Comparison of ENCODE assay signal across 8 mouse cellular contexts in genomic region chr3:34642498-34642941, GRCm38 (mm10). TPM values are rescaled to one million over a fixed set of nuclear protein-coding genes. Genes with fewer than 3 reads are reported as not detected.
DNase-seq lines count a peak whose midpoint lies in the region; ATAC-seq and TF ChIP-seq lines count a peak whose summit lies in the region.

No protein-coding gene starts in this region.

- no peak for ATAC-seq in heart, embryonic 13.5 days (ENCODE audit: extremely low read depth, insufficient number of reproducible peaks, low FRiP score, low TSS enrichment)
- peak; percentile 76 for ATAC-seq in hindbrain, embryonic 14.5 days (ENCODE audit: low FRiP score)
- peak; percentile 65 for ATAC-seq in neural tube, embryonic 15.5 days (ENCODE audit: low FRiP score)

- H3K9me3 ChIP-seq in heart, embryonic 13.5 days = no peaks in the 10 kb centered on the region
- H3K9me3 ChIP-seq in hindbrain, embryonic 14.5 days (ENCODE audit: control insufficient read depth, low read length) = no peaks in the 10 kb centered on the region
- H3K9me3 ChIP-seq in neural tube, embryonic 15.5 days (replicated peaks) = no peaks in the 10 kb centered on the region

- H3K4me1 ChIP-seq in heart, embryonic 13.5 days = peaks cover 14% of the 10 kb centered on the region
- no peaks in the 10 kb centered on the region for H3K4me1 ChIP-seq in heart, adult 2 months (ENCODE audit: control insufficient read depth, insufficient read depth, low read length)
- no peaks in the 10 kb centered on the region for H3K4me1 ChIP-seq in cortical plate, adult 2 months (ENCODE audit: control insufficient read depth, insufficient read depth, low read length)
- peaks cover 8% of the 10 kb centered on the region; the same call in 1 of the 2 replicates for H3K4me1 ChIP-seq in hindbrain, embryonic 14.5 days (replicated peaks; ENCODE audit: control insufficient read depth, insufficient read depth, low read length)
- H3K4me1 ChIP-seq in neural tube, embryonic 15.5 days = peaks cover 30% of the 10 kb centered on the region

- TF ChIP-seq EP300 in heart, adult 2 months (IDR thresholded peaks at IDR 0.05; ENCODE audit: insufficient read depth, low read depth, low read length) = no peak

- peak overlapping the region; percentile 44 for H3K4me3 ChIP-seq in heart, embryonic 13.5 days
- no peak overlapping the region for H3K4me3 ChIP-seq in heart, adult 2 months
- peak overlapping the region; percentile 21 for H3K4me3 ChIP-seq in cortical plate, adult 2 months (ENCODE audit: insufficient read depth, low read length)
- H3K4me3 ChIP-seq in hindbrain, embryonic 14.5 days (replicated peaks; ENCODE audit: low read length) = peak overlapping the region; percentile 22
- H3K4me3 ChIP-seq in left cerebral cortex, adult 2 months = peak overlapping the region; percentile 37
- peak overlapping the region; percentile 31 for H3K4me3 ChIP-seq in neural tube, embryonic 15.5 days (replicated peaks)

- under 1% methylated on average over 20 of the region's 20 CpGs for WGBS in heart, embryonic 13.5 days
- WGBS in heart, adult 2 months = 2% methylated on average over 20 of the region's 20 CpGs
- WGBS in hindbrain, embryonic 14.5 days = 2% methylated on average over 20 of the region's 20 CpGs
- 1% methylated on average over 20 of the region's 20 CpGs for WGBS in neural tube, embryonic 15.5 days

- TF ChIP-seq POLR2A in heart, adult 2 months (IDR thresholded peaks at IDR 0.05; ENCODE audit: insufficient read depth, low read depth, low read length) = no peak
- TF ChIP-seq POLR2A in cortical plate, adult 2 months (IDR thresholded peaks at IDR 0.05; ENCODE audit: extremely low read depth, insufficient read depth, low read length) = no peak

- DNase-seq in heart, adult 2 months = no peak
- DNase-seq in hindbrain, embryonic 14.5 days (ENCODE audit: low spot score) = peak; percentile 65
- DNase-seq in left cerebral cortex, adult 2 months (ENCODE audit: extremely low spot score in 1 of 2, low spot score in 2 of 2) = peak; percentile 68 to 81
- no peak for DNase-seq in thymus, postnatal 25 days
- no peak for DNase-seq in urinary bladder, adult 2 months (ENCODE audit: low spot score)

- TF ChIP-seq CTCF in heart, adult 2 months (IDR thresholded peaks at IDR 0.05) = no peak
- TF ChIP-seq CTCF in cortical plate, adult 2 months (IDR thresholded peaks at IDR 0.05; ENCODE audit: extremely low read depth, insufficient read depth, low read length) = no peak
- TF ChIP-seq CTCF in left cerebral cortex, adult 2 months (IDR thresholded peaks at IDR 0.05) = no peak

- peaks cover 100% of the 10 kb centered on the region for H3K27me3 ChIP-seq in heart, embryonic 13.5 days (replicated peaks)
- H3K27me3 ChIP-seq in heart, adult 2 months (ENCODE audit: control insufficient read depth, insufficient read depth, low read length) = peaks cover 23% of the 10 kb centered on the region
- peaks cover 63% of the 10 kb centered on the region for H3K27me3 ChIP-seq in hindbrain, embryonic 14.5 days (ENCODE audit: control insufficient read depth, insufficient read depth, low read length)
- peaks cover 59% of the 10 kb centered on the region for H3K27me3 ChIP-seq in neural tube, embryonic 15.5 days (replicated peaks)

- no peak overlapping the region for H3K9ac ChIP-seq in heart, embryonic 13.5 days
- H3K9ac ChIP-seq in heart, adult 2 months (ENCODE audit: low read depth, low read length) = no peak overlapping the region
- H3K9ac ChIP-seq in hindbrain, embryonic 14.5 days = peak overlapping the region; percentile 24
- no peak overlapping the region for H3K9ac ChIP-seq in neural tube, embryonic 15.5 days (replicated peaks)

- intact Hi-C loops in heart, adult 2 months (cut with DNase I) = loop anchor here (10.0 kb wide), 1 partner anchor 408 kb away; no protein-coding TSS in a partner anchor
- intact Hi-C loops in left cerebral cortex, adult 2 months (cut with DNase I) = loop anchor here (10.0 kb wide), 2 partner anchors 538 to 762 kb away; no protein-coding TSS in a partner anchor

- H3K27ac ChIP-seq in heart, embryonic 13.5 days (replicated peaks) = no peak overlapping the region
- no peak overlapping the region for H3K27ac ChIP-seq in heart, adult 2 months
- peak overlapping the region; percentile 79 for H3K27ac ChIP-seq in cortical plate, adult 2 months (ENCODE audit: insufficient read depth, low read length)
- H3K27ac ChIP-seq in hindbrain, embryonic 14.5 days = peak overlapping the region; percentile 76
- H3K27ac ChIP-seq in left cerebral cortex, adult 2 months = peak overlapping the region; percentile 71
- H3K27ac ChIP-seq in neural tube, embryonic 15.5 days (replicated peaks) = peak overlapping the region; percentile 62

- H3K36me3 ChIP-seq in heart, embryonic 13.5 days = no peaks in the 10 kb centered on the region
- no peaks in the 10 kb centered on the region for H3K36me3 ChIP-seq in heart, adult 2 months (ENCODE audit: control insufficient read depth, insufficient read depth, low read length)
- no peaks in the 10 kb centered on the region for H3K36me3 ChIP-seq in hindbrain, embryonic 14.5 days (replicated peaks; ENCODE audit: control insufficient read depth, insufficient read depth)
- no peaks in the 10 kb centered on the region for H3K36me3 ChIP-seq in neural tube, embryonic 15.5 days

- H3K4me2 ChIP-seq in heart, embryonic 13.5 days = peak overlapping the region; percentile 67
- peak overlapping the region; percentile 47 for H3K4me2 ChIP-seq in hindbrain, embryonic 14.5 days (replicated peaks)
- peak overlapping the region; percentile 51 for H3K4me2 ChIP-seq in neural tube, embryonic 15.5 days

- no peaks in the 10 kb centered on the region for H3K79me2 ChIP-seq in heart, adult 2 months (replicated peaks; ENCODE audit: control insufficient read depth, insufficient read depth, low read length)

RNA-seq across cellular contexts. Expression of gene Sox2, which starts 7.7 kb away (rescaled TPM):
- polyA plus RNA-seq in heart, embryonic 13.5 days (2015; fragmentation: Nextera tagmentation; extraction: Ambion mirVana) = 0.29 and 0.33 TPM in 2 replicates
- total RNA-seq in heart, adult 2 months (2021) = not detected
- polyA plus RNA-seq in heart, adult 2 months (2012; rRNA removed) = 0.66 TPM in 1 of 2 replicates, not detected in the other
- 27.0 and 30.5 TPM in 2 replicates for polyA plus RNA-seq in cortical plate, adult 2 months (2012; rRNA removed)
- polyA plus RNA-seq in hindbrain, embryonic 14.5 days (2014; fragmentation: Nextera tagmentation; extraction: Ambion mirVana) = 18.0 and 19.8 TPM in 2 replicates
- 10 to 100 TPM; 37.8 to 38.2 TPM for total RNA-seq in left cerebral cortex, adult 2 months (2021)
- 11.1 and 13.4 TPM in 2 replicates for polyA plus RNA-seq in neural tube, embryonic 15.5 days (2015; fragmentation: Nextera tagmentation; extraction: Ambion mirVana)
- polyA plus RNA-seq in urinary bladder, adult 2 months (2012; rRNA removed) = 1.4 and 1.9 TPM in 2 replicates

Comparison
In these comparisons a context has a peak if more than half of its experiments do, and no peak if none do; other contexts are left out.
1. H3K27ac ChIP-seq: peak in cortical plate, adult 2 months (single experiment), hindbrain, embryonic 14.5 days (single experiment), left cerebral cortex, adult 2 months (single experiment) and neural tube, embryonic 15.5 days (single experiment); none in heart, embryonic 13.5 days (single experiment) and heart, adult 2 months (single experiment).
2. DNase-seq: peak in hindbrain, embryonic 14.5 days (single experiment) and left cerebral cortex, adult 2 months (2 of 2); none in heart, adult 2 months (0 of 2), thymus, postnatal 25 days (single experiment) and urinary bladder, adult 2 months (single experiment).
3. Peak in every context shown above with its lines, with median percentiles within 50 percentile points of each other: H3K4me2 ChIP-seq.